Mouse (Mus musculus): Measurements from ENCODE around the gene Sec31a. TPM values are rescaled to one million over a fixed set of nuclear protein-coding genes. Genes with fewer than 3 reads are reported as not detected.

The Sec31a gene
- total RNA-seq, 2 experiments from 2014 or later = 154 to 169 TPM

DNA sequence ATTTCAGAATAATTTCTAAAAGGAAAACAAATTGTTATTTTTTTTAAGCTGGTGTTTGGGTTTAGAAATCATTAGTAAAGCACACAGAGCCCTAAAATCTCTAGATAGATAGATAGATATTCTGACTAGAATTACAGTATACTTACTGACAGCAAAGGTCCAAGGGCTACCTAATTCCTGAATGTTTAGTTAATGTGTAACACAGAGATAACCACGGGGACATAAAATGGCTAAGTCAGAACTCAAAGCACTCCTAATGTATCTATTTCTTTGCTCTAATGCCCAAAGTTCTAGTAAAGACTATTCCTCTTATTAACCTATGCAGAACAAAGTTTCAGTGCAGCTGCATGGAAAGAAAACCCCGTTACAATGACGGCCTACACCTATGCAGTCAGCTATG, 3.1 kb downstream of the Sec31a start:
- no peak for DNase-seq (ENCODE audit: low spot score in 2 of 2)

DNA sequence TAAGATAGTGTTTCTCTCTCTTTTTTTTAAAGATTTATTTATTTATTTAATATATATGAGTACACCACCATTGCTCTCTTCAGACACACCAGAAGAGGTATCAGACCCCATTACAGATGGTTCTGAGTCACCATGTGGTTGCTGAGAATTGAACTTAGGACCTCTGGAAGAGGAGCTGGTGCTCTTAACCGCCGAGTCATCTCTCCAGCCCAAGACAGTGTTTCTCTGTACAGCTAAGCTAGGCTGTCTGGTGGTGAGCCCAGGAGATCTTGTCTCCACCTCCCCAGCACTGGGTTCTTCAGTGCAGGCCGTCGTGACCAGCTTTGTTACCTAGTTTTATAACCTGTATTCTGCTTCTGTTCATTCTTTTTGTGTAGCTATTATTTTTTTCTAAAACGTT, 5.8 kb downstream of the Sec31a start:
- peak in 1 of 2 experiments; percentile 3 for DNase-seq (ENCODE audit: low spot score in 2 of 2)

DNA sequence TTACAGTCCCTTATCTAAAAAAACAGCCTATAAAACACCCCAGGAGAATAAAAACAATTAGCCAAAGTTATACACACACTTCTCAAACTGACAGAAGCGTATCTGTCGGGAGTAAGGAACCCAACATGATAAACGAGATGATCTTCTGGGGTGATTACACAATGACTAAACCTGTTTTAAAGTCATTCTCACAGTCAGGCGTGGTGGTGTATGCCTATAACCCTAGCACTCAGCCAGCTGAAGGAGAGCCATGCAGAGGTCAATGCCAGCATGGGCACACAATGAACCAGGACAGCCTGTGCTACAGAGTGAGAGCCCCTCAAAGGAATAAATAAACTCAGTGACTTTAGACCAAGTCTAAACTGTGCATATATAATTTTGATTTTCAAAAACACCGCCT, 7.5 kb downstream of the Sec31a start:
- no peak for DNase-seq (ENCODE audit: low spot score in 2 of 2)

DNA sequence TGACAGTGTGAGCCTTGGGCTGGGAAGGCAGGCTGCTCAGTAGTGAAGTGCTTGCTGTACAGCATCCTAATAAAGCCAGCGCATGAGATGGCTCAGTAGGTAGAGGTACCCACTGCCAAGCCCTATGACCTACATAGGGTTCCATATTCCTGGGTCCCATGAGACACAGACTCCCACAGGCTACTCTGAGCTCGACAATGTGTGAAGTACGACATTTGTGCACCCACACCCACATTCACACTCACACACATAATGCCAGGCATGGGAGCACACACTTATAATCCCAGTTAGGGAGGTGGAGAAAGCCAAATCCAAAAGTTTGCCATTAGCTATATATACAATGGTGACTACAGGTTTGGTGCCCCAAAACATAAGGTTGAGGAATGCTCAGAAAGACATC, 19.3 kb downstream of the Sec31a start:
- no peak for DNase-seq (ENCODE audit: low spot score in 2 of 2)

DNA sequence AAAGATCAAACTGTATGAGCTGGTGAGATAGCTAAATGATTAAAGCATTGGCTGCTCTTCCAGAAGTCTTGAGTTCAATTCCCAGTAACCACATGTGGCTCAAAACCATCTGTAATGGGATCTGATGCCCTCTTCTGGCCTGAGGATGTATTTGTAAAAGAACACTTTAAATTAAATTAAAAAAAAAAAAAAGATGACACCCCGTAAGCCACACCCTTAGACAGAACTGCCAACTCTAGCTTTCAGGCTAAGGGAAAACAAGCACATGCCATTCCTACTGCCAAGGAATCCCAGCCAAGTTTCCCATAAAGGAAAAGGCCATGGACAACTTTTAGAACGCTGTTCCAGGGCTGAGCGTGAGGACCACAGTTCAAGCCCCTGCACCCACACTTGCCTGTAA, 22.4 kb downstream of the Sec31a start:
- DNase-seq (ENCODE audit: low spot score in 2 of 2) = no peak

DNA sequence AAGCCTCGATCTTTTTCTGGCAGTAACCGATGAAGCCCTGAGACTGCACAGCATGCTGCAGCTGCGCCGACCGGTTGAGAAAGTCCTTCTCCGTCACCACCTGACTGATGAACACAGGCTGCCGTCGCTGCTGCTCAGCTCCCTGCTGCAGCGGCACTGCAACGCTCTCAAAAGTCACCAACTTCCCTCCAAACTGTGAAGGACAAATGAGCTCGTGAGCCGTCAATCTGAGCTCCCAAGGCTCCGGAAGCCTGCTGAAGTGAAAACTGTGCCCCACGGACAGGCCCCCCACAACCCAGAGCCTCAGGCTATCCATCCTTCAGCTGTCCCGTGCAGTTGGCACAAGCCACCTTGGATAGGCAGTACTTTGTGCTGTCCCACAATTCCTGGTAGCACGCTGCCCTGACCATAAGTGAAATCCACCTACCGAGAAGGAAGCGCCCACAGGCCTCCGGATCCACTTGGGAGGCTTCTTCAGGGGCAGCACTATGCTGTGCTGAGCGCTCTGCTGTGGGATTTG, 23.5 kb downstream of the Sec31a start:
- DNase-seq (ENCODE audit: low spot score in 2 of 2) = no peak

DNA sequence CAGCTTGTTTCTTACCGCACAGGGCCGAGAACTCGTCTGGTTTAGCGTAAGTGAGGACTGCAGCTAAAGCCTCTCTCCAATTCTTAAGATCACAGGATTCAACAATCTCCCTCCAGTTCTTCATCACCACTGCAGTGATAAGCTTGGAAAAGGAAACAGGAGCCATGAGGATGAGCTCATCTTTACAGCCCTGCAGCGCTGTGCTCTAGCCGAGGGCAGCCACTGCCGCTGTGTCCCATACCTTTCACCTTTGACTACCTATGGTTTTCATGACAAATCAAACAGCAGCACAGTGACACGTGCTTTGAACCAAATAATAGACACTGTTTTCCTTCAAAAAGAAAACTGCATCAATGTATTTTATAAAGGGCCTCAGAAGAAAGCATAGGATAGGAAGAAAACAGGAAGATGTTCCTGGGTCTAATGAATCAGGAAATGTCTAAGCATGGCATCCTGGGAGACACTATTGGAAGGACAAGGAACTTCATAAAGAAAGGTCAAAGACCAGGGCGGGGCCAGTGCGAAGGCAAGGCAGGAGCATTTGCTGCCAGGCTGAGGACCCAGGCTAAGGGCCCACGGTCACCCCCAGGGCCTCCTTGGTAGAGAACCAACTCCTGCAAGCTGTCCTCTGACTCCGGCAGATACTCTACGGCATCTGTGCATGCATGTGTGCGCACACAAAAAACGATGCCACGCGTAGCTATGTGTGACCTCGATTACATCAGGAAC, 32.1 kb downstream of the Sec31a start:
- DNase-seq (ENCODE audit: low spot score in 2 of 2) = no peak

DNA sequence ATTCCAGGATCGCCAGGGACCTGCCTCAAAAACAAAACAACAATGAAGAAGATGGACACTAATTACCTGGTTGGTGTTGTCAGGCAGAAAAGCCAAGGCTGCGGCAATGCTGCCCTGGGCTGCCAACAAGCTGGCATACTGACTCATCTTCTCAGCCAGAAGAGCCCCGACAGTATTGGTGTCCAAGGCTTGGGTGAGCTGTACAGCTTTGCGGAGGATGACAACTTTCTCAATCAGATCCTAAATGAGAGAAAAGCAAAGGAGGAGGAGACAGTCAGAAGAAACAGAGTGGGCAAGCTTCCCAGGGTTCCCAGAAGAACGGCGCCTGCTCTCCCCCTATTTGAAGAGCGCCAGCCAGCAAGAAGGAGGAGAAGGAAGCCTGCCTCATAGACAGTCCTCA, 34.9 kb downstream of the Sec31a start:
- DNase-seq (ENCODE audit: low spot score in 2 of 2) = no peak

DNA sequence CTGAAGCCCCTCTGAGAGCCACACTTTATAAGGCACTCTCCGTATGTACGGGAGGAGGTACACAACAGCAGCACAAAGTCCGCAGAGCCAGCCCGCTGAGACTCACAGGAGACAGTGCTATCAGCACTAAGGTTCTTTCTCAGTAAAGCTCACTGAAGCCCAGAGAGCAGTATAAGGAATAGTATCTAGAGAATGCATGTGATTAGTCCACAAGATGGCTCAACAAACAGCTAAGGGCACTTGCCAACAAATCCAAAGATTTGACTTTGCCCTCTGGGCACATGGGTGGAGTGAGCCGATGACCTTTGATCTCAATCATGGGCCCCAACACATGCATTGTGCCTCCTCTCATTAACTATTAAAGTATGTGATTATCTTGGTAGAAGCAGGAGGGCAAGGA, 35.8 kb downstream of the Sec31a start:
- no peak for DNase-seq (ENCODE audit: low spot score in 2 of 2)

DNA sequence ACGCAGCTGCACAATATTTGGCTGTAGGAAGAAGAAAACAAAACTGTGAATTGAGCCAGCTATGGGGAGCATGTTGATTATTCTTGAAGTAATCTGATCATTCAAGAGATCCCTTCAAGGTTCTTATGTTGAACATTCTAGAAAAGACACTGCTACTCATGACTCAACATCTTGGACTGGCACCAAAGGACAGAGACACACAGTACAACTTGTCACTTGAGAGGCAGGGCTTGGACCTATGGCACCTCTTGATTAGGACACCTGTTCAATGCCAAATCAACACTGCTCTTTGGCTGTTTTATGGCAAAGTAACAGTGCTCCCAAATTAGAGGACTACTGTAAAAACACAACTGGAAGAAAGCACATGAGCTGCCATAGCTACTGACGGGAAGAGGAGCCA, 37.1 kb downstream of the Sec31a start:
- no peak for DNase-seq (ENCODE audit: low spot score in 2 of 2)

DNA sequence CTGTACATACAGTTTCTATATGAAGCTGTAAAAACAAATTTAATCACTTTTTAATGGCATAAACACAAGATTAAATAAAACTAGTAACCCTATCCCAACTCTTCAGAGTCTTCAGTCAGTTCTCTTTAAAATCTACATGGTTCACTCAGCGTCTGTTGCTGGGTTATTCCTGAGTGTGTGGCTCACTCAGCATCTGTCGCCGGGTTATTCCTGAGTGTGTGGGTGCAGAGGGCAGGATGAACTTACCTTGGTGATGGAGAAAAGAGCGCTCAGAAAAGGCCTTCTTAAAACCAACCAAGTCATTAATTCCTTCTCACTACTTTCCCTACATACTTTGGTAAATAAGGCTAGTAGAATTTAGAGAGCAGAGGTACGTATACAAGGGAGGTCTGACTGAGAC, 37.8 kb downstream of the Sec31a start:
- DNase-seq (ENCODE audit: low spot score in 2 of 2) = no peak

DNA sequence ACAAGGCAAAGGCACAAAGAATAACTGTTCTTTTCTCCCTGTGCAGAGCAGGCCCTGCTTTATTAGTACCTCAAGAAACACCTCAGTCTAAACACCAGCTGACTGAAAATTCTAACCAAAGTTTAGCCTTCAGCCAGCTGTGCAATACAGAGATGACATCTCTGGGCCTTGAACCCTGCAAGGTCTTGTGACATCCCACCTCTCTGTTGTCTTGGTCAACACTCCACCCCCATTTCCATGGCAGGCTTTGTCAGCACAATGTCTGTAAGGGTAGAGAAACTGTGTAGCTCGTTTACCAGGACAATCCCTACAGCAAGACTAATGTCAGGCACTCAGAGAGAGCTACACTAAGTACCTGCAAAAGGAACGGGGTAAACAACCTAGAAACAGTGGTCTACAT, 38.7 kb downstream of the Sec31a start:
- no peak for DNase-seq (ENCODE audit: low spot score in 2 of 2)

DNA sequence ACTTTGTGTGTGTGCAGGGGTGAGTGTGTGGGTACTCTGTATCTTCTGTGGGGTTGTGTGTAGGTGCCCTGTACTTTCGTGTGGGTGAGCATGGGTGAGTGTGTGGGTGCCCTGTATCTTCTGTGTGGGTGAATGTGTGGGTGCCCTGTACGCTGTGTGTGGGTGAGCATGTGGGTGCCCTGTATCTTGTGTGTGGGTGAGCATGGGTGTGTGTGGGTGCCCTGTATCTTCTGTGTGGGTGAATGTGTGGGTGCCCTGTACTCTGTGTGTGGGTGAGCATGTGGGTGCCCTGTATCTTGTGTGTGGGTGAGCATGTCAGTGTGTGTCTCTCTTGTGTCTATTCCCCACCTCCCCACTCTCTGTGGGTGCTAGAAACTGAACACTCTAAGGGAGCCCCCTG, 41.3 kb downstream of the Sec31a start:
- DNase-seq (ENCODE audit: low spot score in 2 of 2) = no peak

DNA sequence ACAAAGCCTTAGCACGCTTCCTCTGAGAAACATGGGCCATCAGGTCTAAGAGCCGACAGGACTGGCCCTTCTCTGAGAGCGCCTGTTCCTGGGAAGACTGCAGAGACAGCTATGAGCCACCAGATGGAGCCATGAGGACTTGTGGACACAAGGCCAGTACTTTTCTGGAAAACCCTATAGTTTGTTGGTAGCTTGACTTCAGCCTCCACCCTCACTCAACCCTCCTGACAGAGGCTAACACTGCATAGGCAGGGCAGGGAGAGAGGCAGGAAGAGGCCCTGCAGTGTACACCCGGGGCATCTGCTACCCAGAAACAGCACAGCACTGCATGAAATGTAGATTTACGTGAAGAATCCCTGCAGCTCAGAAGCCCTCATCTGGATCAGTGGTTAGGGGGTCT, 42.1 kb downstream of the Sec31a start:
- DNase-seq (ENCODE audit: low spot score in 2 of 2) = no peak

DNA sequence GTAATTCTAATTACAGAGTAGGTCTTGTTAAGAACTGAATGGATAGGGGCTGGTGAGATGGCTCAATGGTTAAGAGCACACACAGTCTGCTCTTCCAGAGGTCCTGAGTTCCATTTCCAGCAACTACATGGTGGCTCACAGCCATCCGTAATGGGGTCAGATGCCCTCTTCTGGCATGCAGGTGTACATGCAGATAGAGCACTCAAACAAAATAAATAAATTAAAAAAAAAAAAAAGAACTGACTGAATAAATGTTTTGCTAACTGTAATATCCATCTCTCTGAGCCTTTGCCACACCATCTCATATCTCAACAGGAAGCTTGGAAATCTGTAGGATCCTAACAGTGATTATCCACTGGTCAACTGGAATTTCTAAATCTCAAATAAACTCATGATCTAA, 45.1 kb downstream of the Sec31a start:
- DNase-seq (ENCODE audit: low spot score in 2 of 2) = no peak

DNA sequence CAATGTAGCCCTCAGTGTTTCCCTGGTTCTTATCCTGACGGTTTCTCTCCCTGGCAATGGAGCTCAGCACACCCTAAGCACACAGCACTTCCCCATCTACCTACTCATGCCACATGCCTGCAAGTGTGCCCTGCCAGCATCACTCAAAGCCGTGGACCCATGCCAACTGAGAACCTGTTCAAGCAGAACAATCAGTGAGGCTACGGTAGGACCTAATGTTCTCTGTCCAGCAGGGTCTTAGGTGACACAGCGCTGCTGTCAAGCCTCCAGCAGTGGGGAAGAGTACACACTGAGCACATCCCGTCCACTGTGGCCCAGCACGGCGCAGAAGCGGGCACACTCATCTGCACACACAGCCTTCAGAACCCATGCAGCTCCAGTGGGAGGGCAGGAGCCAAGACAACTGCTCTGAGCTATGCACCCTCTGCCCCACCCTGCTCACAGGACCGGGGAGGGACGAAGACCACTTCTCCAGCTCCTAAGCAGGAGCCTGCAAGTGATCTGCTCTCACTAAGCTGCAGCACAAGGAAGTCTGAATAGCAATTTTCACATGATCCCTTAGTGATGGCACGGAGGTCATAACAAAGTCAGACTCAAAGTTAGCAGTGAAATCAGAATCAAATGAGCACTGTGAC, 46.1 kb downstream of the Sec31a start:
- DNase-seq (ENCODE audit: low spot score in 2 of 2) = no peak

DNA sequence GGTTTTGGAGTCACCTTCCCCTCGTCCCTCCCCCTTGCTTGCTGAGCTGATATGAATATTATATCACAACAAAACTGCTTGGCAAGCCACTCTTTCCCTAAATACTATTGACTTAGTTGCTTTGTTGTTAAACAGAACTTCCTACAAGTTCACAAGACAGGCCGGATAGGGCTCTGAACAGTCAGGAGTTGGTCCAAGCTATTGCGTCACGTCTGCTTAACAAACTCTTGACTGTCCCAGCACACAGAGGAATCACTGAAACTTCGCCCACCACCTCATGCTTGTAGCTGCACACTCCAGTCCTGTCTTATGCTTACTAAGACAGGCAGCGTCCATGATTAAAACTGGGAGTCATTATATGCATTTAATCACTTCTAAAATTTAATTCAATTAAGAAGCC, 46.9 kb downstream of the Sec31a start:
- no peak for DNase-seq (ENCODE audit: low spot score in 2 of 2)

DNA sequence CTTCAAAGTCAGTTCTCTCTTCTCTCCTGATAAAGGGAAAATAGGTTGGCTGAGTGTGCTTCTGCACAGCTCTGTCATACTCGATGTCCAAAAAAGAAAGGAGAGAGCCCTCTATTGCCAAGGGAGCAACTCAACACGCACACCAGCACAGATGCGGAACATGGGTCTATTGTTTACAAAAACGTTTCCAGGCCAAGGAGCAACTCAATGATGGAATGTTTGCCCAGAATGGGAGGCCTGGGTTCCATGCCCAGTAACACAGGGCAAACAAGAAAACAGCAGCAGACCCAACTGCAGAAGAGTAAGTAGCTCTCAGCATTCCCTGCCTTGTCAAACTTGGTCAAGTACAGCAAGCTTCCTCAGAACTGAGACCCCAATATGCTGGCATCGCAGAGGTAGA, 47.5 kb downstream of the Sec31a start:
- DNase-seq (ENCODE audit: low spot score in 2 of 2) = no peak

DNA sequence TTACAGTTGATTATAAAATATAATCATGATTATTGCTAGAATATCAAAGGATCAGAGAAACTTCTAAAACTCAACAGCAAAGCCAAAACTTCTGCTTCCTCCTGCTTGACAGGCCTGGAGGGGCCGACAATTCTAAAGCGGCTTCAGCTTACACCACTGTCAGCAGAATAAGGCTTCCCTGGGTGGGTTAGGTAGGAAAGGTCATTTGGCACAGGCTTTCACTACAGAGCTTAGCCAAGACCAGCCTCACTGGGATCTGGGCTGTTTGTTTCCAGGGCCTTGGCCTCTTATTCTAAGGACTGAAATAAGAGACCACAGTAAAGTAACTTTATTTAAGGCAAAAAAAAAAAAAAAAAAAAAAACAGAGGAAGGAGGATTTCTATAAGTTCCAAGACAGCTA, 49.0 kb downstream of the Sec31a start:
- DNase-seq (ENCODE audit: low spot score in 2 of 2) = no peak

DNA sequence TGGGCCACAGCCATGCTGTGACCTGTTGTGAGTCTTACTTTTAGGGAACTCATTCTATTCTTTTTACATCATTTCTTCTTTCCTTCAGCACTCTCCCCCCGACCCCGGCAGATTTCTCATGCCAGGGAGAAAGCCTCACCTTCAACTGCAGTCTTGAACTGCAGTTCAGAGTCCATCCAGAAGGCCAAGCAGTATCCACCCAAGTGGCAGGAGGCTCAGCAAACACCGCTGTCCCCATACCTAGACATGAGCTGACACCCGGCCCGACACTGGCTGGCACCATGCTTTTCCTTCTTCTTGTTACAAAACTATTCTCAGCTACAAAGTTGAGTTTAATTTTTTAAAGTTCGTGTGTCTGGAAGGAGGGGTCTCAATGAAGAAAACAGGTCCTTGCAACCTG, 55.7 kb downstream of the Sec31a start:
- no peak for DNase-seq (ENCODE audit: low spot score in 2 of 2)

DNA sequence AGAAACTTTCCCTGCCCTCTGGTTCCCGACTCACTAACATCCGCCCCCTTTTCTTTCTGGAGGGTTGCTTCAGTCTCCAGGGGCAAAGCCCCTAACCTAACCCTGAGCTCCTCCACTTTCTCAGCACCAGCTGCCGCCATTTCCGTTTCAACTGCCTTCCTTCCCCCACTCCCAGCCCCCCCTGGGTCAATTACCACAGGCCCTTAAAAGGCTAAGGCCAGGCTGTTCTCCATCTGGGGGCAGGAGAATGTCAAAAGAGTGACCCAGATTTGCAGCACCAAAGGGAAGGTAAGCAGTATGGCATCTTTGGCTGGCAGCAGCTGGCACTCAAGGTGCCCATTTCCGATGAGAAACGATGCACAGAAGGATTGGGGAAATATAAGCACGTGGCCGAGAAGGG, 57.7 kb downstream of the Sec31a start:
- DNase-seq (ENCODE audit: low spot score in 2 of 2) = peak in 1 of 2 experiments; percentile 21

DNA sequence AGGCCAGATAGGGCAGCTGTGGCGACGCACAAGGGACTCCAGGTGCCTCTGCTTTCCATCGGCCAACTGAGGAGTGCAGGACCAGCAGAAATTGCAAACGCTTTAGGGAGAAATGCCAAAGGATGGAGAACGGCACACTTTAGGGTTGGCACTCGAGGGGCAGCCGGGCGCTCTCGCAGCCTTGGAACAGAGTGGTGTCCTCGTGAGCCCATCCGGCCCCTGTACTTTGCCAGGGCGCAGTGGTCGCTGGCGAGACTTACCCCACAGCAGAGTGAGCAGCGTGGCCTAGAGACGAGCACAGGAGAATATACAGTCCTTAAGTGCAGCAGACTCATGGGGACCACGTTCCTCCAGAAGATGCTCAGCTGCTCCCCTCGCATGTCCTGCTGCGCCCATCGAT, 61.4 kb downstream of the Sec31a start:
- DNase-seq (ENCODE audit: low spot score in 2 of 2) = no peak

All from gastrocnemius, postnatal 4 days (tissue).